Mouse (Mus musculus): ENCODE measurements around the gene Kif20b.

The Kif20b gene

DNA sequence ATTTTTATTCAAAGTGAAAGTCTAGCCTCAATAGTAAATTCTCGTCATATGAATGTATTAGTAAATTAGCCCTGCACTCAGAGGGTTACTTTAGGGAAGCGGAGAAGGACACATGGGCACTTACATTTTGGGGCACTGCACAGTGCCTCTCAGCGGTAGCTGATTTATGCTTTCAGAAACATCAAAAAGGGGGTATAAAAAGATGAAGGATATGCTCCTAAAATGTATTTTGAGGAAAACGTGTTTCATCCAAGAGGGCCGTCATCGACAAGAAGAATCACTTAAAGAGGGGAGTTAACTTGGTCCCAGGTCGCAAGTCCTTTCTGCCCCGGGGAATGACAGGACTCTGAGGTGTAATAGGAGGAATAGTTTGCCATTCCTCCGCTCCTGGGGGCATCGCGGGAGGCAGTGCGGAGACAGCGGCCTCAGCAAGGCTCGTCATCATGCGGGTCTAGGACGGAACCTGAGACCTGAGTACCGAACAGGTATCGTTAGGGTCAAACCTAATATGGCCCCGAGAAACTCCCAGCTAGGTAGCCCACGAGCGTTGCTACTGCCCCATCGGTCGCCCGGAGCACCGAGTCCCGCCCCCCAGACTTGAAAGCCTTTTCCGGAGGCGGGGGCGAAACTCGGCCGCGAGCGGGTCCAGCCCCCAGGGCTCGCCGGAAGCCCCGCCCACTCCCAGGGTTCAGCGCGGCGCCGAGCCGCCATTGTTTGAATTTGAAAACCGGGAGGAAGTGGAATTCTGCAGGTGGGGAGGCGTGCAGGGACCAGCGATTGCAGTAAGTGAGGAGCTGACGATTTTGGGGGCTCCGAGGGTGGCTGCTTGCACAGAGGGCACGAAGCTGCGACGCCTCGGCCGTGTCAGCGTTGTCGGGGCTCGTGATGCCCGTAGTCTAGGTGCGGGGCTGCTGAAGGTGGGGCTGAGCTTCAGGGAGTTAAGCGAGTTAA lies at the start of gene Kif20b:
Gene Kif20b (plus strand): TSS at position 710 of the 951 bp plus-strand sequence.
- TF ChIP-seq GATA4 (IDR thresholded peaks at IDR 0.05; ENCODE audit: insufficient replicate concordance, low read length): no peak

DNA sequence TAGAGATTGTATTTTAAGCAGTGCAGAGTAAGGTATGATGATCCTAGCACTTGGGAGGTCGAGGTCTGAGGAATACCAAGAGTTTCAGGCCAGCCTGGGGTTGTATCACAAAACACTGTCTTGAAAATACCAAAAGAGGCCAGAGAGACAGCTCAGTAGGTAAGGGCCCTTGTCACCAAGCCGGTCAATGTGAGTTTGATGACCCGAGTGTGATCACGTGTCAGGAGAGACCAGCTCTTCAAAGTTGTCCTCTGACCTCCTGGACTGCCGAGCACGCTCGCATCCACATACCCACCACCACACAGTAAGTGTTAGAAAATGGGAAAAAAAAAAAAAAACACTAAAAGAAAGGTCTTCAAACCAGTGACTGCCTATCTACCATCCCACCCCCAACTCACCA lies 45.5 kb upstream of the Kif20b start:
- no peak for TF ChIP-seq GATA4 (IDR thresholded peaks at IDR 0.05; ENCODE audit: insufficient replicate concordance, low read length)

DNA sequence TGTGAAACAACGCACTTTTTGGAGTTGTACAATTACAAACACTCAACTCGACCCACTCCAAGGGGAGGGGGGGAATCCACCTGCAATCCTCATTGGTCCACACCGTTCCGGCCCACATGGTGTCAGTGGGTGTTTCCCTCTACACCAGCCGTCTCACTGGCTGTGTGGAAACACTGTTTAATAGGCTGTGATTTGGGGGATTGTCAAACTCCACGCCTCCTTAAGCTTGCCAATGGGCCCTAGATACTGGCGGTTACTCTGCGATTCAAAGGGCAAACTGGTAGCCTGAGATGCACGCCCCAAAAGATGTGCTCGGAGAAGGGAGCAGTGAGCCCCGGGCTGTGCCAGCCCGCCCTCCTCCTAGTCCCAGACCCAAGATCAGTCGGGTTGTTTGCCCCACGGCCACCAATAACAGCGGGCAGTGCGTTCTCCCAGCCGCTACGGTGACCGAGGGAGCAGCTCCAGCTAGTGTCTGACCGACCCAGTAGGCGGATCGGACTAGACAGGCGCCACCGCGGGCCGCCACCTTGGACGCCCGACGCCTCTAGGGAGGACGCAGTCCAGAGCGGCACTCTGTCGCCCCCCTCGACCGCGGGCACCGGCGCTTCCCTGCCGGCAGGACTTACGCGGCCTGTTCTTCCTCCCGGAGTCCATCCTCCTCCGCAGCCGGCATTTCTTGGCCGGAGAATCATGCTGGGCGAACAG lies 44.1 kb upstream of the Kif20b start:
- TF ChIP-seq GATA4 (IDR thresholded peaks at IDR 0.05; ENCODE audit: insufficient replicate concordance, low read length): peak; percentile 8; the same call in 1 of the 2 replicates

DNA sequence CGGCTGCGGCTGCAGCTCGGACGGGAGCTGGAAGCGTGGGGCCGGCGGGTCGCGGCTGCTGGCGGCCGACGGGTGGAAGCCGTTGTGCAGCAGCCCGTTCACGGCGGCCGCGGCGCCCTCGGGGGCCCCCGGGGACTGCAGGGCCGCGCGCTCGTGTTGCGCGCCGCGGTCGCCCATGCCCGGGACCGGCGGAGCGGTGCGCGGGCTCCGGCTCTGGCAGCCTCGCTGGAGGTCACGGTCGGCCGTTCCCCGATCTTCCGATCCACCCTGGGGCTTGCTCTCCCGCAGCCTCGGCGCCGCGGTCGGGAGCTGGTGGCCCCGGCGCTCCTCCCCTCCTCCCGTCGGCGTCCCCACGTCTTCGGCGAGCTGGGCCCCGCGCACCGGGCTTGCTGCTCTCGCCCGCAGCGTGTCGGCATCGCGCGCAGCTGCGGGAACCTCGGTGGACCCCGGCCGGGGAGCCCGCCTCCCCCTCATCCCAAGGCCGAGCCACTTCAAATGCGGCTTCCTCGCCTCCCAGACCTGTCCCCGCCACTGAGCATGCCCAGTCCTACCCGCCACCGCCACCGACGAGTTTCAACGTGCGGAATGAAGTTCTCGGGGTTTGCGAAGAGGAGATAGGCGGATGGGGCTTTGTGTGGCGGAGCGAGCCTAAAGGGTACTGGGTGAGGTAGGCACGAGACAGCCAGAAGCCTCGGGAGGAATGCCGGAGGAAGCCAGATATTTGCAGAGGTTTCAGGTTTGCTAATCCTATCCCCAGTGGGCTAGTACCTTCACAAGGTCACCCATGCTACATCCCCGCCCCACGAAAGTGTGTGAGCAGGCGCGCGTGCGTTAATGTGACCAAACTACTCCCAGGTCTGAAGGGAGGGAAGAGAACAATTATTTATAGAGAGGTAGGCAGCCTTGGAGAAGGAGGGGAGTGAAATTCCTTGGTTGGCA lies 43.3 kb upstream of the Kif20b start, which contains the start of gene Pank1:
Gene Pank1 (minus strand): TSS at position 853 of the 939 bp plus-strand sequence.
- TF ChIP-seq GATA4 (IDR thresholded peaks at IDR 0.05; ENCODE audit: insufficient replicate concordance, low read length): no peak

DNA sequence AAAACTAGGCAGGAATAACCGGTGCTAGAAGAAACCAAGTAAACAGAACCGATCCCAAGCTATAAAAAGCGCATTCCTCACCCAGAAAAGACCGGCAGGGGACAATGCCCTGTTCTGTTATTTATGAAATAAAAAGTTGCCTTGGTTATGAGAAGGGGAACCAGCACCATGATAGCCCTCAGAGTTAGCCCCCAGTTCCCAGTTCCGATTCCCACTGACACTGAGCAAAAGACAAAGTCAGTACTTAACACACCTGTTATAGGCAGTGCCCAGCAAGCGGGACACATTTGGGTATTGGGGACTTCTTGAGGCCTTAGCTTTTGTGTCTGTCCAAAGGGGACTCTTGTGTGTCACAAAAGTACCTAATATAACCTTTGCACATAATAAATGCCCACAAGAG lies 42.5 kb upstream of the Kif20b start:
- TF ChIP-seq GATA4 (IDR thresholded peaks at IDR 0.05; ENCODE audit: insufficient replicate concordance, low read length): no peak

DNA sequence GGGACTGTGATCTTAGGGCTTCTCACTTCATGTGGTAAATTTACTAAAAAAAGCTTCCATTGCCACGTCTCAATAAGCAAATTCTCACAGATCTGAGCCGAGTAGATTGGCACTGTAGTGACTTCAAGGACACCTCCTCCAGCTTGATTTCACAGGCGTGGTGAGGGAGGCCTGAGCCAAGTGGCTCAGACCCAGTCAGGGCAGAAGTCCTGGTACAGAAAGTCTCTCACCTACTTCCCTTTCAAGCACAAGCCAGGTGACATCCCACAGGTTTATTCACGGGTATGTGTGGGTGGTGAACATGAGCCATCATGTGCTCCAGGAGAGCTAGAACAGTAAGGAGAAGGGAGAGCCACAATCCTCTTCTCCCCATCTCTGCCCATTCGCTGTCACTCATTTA lies 41.0 kb upstream of the Kif20b start:
- TF ChIP-seq GATA4 (IDR thresholded peaks at IDR 0.05; ENCODE audit: insufficient replicate concordance, low read length): no peak

DNA sequence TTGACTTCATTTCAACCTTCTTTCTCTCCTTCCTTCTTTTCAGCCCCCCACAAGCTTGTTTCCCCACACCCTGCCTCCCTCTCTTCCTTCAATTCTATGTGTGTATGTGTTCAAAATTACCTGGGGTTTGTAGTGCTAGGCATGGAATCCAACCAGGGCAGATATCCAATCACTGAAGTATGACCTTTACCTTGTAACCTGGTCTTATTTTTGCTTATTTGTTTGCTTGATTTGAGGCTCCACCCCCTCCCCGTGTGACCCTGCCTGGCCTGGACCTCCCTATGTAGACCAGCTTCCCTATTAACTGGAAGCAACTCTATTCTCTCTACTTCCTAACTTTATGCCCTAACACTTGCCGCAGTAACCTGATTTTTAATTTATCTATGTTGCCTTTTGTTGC lies 39.7 kb upstream of the Kif20b start:
- no peak for TF ChIP-seq GATA4 (IDR thresholded peaks at IDR 0.05; ENCODE audit: insufficient replicate concordance, low read length)

DNA sequence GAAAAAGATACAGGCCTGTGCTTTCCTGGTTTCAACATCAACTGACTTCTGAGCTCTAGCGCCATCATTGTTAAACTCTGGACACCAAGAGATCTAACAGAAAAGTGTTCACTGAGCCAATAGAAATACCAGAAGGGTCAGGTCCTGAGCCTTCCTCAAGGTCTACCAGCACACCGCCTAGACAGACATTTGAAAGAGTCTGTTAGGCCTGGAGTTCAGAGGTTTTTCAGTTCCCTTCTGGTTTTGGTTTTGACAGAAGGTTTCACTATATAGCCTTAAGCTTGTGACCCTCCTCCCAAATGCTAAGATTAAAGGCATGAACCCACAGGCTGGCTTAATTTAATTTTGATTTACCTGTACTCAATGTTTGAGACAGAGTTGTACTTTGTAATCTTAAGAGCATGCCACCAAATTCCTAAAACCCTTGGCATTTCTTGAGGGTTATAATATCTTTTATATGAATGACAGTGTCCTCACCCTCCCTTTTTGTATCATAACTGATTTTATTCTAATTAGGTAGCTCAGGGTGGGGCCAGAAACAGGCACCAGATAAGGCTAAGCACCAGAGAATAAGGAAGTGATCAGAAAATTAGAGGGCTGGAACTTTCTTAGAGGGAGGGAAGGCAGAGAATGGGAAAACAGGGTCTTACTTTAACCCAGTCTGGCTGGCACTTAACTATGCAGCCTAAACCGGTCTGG lies 38.5 kb upstream of the Kif20b start:
- no peak for TF ChIP-seq GATA4 (IDR thresholded peaks at IDR 0.05; ENCODE audit: insufficient replicate concordance, low read length)

DNA sequence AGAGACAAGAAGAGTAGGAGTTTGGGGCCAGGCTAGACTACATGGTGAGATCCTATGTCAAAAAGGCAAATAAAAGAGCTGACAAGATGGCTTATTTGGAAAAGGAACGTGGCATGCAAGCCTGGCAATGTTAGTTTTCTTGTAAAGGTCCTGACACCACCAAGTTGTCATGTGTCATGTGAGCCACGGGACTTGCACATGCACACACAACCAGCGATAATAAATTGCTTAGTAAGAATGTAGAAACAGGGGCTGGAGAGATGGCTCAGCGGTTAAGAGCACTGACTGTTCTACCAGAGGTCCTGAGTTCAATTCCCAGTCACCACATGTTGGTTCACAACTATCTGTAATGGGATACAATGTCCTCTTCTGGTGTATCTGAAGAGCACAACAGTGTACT lies 35.8 kb upstream of the Kif20b start:
- no peak for TF ChIP-seq GATA4 (IDR thresholded peaks at IDR 0.05; ENCODE audit: insufficient replicate concordance, low read length)

DNA sequence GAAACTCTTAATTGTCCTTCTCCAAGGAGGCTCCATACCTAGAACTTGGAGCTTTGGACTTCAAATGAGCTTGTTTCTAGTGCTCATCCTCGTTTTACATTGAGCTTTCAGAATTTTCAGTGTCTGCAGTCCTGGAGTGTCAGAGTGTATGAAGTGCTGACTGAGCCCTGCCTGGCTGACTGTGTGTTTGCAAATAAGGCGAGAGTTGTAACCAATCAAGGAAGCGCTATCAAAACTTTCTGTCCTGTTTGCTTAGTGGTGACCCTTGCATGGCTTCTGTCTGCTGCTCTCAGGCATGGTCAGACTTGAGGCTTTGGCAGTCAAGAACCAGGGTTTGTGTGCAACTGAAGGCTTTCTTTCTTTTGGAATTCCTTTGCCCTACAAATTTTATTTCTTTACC lies 31.2 kb upstream of the Kif20b start:
- TF ChIP-seq GATA4 (IDR thresholded peaks at IDR 0.05; ENCODE audit: insufficient replicate concordance, low read length): no peak

DNA sequence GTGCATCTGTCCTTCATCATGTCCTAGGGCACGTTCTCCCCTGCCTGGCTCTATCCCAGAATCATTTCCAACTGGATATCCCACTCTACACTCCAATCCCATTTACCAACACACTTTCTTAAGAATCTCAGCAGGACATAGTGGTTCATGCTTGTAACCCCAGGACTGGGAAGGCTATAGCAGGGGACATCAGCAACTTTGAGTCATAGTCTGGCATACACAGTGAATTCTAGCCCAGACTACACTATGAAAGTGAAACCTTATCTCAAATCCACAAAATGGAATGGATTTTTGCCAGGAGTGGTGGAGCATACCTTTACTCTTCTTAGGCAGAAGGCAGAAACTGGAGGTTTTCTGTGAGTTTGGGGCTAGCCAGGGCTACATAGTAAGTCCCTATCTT lies 30.6 kb upstream of the Kif20b start:
- TF ChIP-seq GATA4 (IDR thresholded peaks at IDR 0.05; ENCODE audit: insufficient replicate concordance, low read length): no peak

DNA sequence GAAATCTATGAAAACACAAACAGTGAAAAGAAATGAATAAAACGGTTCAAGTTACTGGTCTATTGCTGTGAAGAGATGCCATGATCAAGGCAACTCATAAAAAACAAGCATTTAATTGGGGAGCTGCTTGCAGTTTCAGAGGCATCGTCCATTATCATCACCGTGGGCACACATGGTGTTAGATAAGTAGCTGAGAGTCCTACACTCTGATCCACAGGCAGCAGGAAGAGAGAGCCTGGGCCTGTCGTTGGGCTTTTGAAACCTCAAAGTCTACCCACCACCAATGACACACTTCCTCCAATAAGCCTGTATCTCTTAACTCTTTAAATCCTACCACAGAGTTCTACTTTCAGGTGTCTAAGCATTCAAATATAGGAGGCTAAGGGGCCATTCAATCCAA lies 27.1 kb upstream of the Kif20b start:
- TF ChIP-seq GATA4 (IDR thresholded peaks at IDR 0.05; ENCODE audit: insufficient replicate concordance, low read length): no peak

DNA sequence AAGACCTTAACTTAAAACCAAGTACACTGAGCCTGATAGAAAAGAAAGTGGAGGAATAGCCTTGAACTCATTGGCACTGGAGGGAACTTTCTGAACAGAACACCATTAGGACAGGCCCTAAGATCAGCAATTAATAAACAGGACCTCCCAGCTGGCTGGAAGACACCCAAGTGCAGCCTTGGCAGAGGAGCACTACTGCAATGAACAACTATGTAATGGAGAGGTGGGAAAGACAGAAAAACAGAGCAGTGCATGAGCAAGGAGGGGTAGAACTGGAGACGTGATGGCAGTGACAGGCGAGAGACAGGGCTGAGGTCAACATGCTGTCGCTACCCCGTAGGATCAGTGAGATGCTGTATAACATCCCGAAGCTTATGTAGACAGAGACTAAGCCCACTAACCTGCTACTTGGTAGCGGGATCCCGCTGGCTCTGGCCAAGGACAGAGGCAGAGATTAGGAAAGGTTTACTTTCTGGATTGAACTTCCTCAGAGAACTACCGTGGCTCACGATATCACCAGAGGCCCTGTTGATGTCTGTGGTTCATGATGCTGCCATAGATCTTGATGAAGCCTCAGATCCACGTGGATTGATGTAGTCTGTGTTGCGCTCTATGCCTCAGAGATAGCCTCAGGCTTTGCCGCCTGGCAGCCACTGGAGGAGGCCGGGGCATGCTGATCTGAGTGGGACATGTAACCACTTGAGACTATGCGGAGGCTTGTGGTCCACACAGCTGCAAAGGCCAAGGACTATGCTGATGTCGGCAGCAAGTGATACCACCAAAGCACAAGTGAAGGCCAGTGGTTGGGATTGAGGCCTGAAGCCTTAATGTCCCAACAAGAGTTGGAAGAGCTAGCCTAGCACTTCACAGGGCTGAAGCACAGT lies 24.8 kb upstream of the Kif20b start:
- no peak for TF ChIP-seq GATA4 (IDR thresholded peaks at IDR 0.05; ENCODE audit: insufficient replicate concordance, low read length)

All from liver, adult (tissue).